Mouse (Mus musculus) embryonic facial prominence, embryonic 14.5 days (tissue): ENCODE data around the gene Ralgapa2. TPM values are rescaled to one million over a fixed set of nuclear protein-coding genes. Genes with fewer than 3 reads are reported as not detected.

Source experiments
- ATAC-seq: fragments of 200-750 bp; cut with Nextera tagmentation; 2 replicates; pipeline ENCODE4 v1.8.0; 2017; ENCODE audit warnings: low read depth, moderate number of reproducible peaks, moderate TSS enrichment
- DNase-seq: peaks from one replicate; pipeline ENCODE4 v3.0.0-alpha.2; 2015; ENCODE audit warnings: low spot score
- H3K27ac ChIP-seq: fragments of 300-500 bp; sonication (generic); replicated peaks from 2 replicates; pipeline ENCODE4 v1.5.1; 2014; ENCODE audit warnings: low read depth, mild to moderate bottlenecking, low read length, moderate library complexity
- H3K27me3 ChIP-seq: fragments of 300-500 bp; sonication (generic); replicated peaks from 2 replicates; pipeline ENCODE4 v1.6.1; 2014; ENCODE audit warnings: low read length; ENCODE audit not compliant: control insufficient read depth, insufficient read depth
- H3K36me3 ChIP-seq: fragments of 300-500 bp; sonication (generic); 2 replicates; pipeline ENCODE4 v1.6.1; 2014; ENCODE audit warnings: low read length, mixed read lengths; ENCODE audit not compliant: control insufficient read depth, insufficient read depth
- H3K4me1 ChIP-seq: fragments of 300-500 bp; sonication (generic); 2 replicates; pipeline ENCODE4 v1.6.1; 2014; ENCODE audit warnings: antibody characterized with exemption, low read length; ENCODE audit not compliant: control insufficient read depth, insufficient read depth
- H3K4me2 ChIP-seq: fragments of 300-500 bp; sonication (generic); 2 replicates; pipeline ENCODE4 v1.6.1; 2014; ENCODE audit warnings: low read depth, mild to moderate bottlenecking, low read length, moderate library complexity, mixed read lengths
- H3K4me3 ChIP-seq: fragments of 300-500 bp; sonication (generic); 2 replicates; pipeline ENCODE4 v1.5.1; 2014; ENCODE audit warnings: low read depth, mild to moderate bottlenecking, low read length
- H3K9ac ChIP-seq: fragments of 300-500 bp; sonication (generic); 2 replicates; pipeline ENCODE4 v1.6.1; 2014; ENCODE audit warnings: low read depth, mild to moderate bottlenecking, low read length, moderate library complexity, mixed read lengths
- H3K9me3 ChIP-seq: fragments of 300-500 bp; sonication (generic); 2 replicates; pipeline ENCODE4 v1.6.1; 2016; ENCODE audit warnings: low read length; ENCODE audit not compliant: control insufficient read depth
- WGBS: fragments of 180-500 bp; shearing (Covaris S2); extraction: QIAGEN DNeasy Blood & Tissue Kit; methylation state at CpG from one replicate; pipeline ENCODE4 v1.1.7; 2014; 5-methylcytosine and 5-hydroxymethylcytosine counted together
- polyA plus RNA-seq: library from polyadenylated mRNA; unstranded; fragments of >200 nt; fragmentation: Nextera tagmentation; extraction: Ambion mirVana; gene quantifications from 2 replicates; pipeline ENCODE4 v1.2.1, GENCODE M21; 2014

Ralgapa2 gene
- polyA plus RNA-seq, 1 experiment from 2014 or later = 6.3 TPM

DNA sequence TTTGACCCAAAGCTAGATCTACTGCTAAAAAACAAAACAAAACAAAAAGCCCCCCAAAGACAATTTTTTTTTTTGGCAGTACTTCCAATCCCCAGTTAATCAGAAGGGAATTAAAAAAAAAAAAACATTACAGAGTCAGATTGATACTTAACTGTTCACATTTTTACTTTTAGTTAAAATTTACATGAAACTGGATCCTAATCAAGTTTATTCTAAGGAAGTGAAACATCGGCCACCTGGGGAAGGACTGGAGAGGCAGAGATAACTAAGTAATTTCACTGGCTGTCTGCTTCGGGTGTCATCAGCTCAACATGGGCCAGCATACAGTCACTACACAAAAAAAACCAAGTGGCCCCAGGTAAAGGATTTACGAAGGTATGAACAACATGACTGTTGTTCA, 201.4 kb downstream of the Ralgapa2 start:
- H3K9ac ChIP-seq = no peak overlapping the region
- H3K27me3 ChIP-seq = no peaks in the 10 kb centered on the region
- H3K4me3 ChIP-seq = no peak overlapping the region
- no peaks in the 10 kb centered on the region; the same call in none of the 2 replicates for H3K4me1 ChIP-seq
- no peak overlapping the region for H3K4me2 ChIP-seq
- no peak overlapping the region for H3K27ac ChIP-seq
- 72% methylated on average over 3 of the region's 3 CpGs for WGBS
- DNase-seq = no peak
- H3K9me3 ChIP-seq = no peaks in the 10 kb centered on the region
- no peaks in the 10 kb centered on the region for H3K36me3 ChIP-seq
- no peak for ATAC-seq

- no peaks in the 10 kb centered on the region for H3K36me3 ChIP-seq
- ATAC-seq (peak; percentile 58; the same call in 1 of the 2 replicates), DNase-seq (peak; percentile 63)
- no peak overlapping the region for H3K4me2 ChIP-seq
- H3K27me3 ChIP-seq = no peaks in the 10 kb centered on the region
- 53% methylated on average over 6 of the region's 6 CpGs for whole genome bisulfite sequencing
- no peak overlapping the region for H3K4me3 ChIP-seq
- no peak overlapping the region for H3K27ac ChIP-seq
- no peak overlapping the region for H3K9ac ChIP-seq
- H3K4me1 ChIP-seq = no peaks in the 10 kb centered on the region; the same call in none of the 2 replicates
- no peaks in the 10 kb centered on the region for H3K9me3 ChIP-seq
These were observed 201.9 kb downstream of the Ralgapa2 start for GRCm38 (mm10) chr2:146310291-146310690.

DNA sequence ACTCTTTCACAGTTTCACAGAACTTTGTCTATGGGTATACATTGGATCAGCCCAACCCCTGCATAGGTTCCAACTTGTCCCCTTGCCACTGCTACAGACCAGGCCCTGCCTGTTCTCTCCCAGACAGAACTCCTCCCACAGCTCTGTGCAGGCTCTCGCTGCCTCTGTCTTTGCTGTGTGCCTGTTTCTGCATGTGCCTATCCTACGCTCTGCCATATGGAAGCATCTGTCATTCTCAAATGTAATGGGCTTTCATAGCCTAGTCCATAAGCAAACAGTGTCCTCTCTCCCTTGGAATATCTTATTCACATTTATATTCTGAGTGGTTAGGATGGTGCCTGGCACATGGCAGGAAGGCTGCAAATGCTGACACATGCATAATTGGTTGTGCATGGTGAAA, 202.7 kb downstream of the Ralgapa2 start:
- H3K27ac ChIP-seq = no peak overlapping the region
- no peaks in the 10 kb centered on the region; the same call in none of the 2 replicates for H3K4me1 ChIP-seq
- H3K4me2 ChIP-seq = no peak overlapping the region
- no peaks in the 10 kb centered on the region for H3K27me3 ChIP-seq
- H3K36me3 ChIP-seq = no peaks in the 10 kb centered on the region
- DNase-seq (no peak), ATAC-seq (no peak)
- WGBS = 79% methylated on average over 2 of the region's 2 CpGs
- no peaks in the 10 kb centered on the region for H3K9me3 ChIP-seq
- H3K4me3 ChIP-seq = no peak overlapping the region
- no peak overlapping the region for H3K9ac ChIP-seq

GRCm38 (mm10) chr2:146307060-146307459, 205.1 kb downstream of the Ralgapa2 start:
- Histone ChIP-seq H3K4me1 (no peaks in the 10 kb centered on the region; the same call in none of the 2 replicates), H3K4me3 (no peak overlapping the region), H3K4me2 (no peak overlapping the region), H3K36me3 (no peaks in the 10 kb centered on the region), H3K9ac (no peak overlapping the region), H3K27ac (no peak overlapping the region), H3K27me3 (no peaks in the 10 kb centered on the region), H3K9me3 (no peaks in the 10 kb centered on the region)
- 26% methylated on average over 3 of the region's 3 CpGs for WGBS
- ATAC-seq (peak; percentile 63), DNase-seq (peak; percentile 60)

DNA sequence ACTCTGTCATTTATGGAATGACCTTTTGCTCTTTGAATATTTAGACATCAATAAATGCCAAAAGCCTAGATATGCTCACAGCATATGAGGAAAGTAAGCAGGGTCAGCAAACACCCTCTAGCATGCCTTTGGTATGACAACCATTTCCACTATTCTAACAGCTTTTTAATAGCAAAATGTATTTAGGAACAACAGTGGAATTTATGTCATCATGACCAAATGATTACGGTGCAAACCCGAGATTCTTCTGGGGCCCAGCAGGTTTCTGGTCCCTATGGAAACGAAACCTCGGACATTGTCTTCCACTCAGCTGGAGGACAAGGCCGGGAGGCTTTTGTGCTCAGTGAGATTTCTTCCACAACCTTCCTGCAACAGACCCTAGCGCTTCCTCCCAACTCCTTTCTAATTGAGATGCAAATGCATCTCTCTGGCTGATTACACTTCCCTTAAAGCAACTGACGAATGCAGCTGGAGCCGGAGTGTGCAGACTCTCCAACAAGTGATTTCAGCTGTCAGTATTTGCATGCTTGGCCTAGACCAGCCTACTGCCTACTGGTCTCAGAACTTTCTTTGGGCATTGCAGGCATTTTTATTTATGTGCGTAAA, 209.9 kb downstream of the Ralgapa2 start:
- Histone ChIP-seq H3K4me1 (no peaks in the 10 kb centered on the region; the same call in none of the 2 replicates), H3K4me3 (no peak overlapping the region), H3K4me2 (no peak overlapping the region), H3K27me3 (no peaks in the 10 kb centered on the region), H3K27ac (no peak overlapping the region), H3K9ac (no peak overlapping the region), H3K9me3 (no peaks in the 10 kb centered on the region), H3K36me3 (no peaks in the 10 kb centered on the region)
- peak; percentile 54 for DNase-seq
- WGBS = 33% methylated on average over 9 of the region's 9 CpGs
- peak; percentile 21; the same call in 1 of the 2 replicates for ATAC-seq

GRCm38 (mm10) chr2:146300500-146301020, 211.6 kb downstream of the Ralgapa2 start:
- no peaks in the 10 kb centered on the region; the same call in 1 of the 2 replicates for H3K4me1 ChIP-seq
- H3K36me3 ChIP-seq = no peaks in the 10 kb centered on the region
- ATAC-seq = no peak
- H3K27ac ChIP-seq = no peak overlapping the region
- H3K4me3 ChIP-seq = no peak overlapping the region
- no peak overlapping the region for H3K4me2 ChIP-seq
- H3K9me3 ChIP-seq = no peaks in the 10 kb centered on the region
- no peak for DNase-seq
- H3K27me3 ChIP-seq = no peaks in the 10 kb centered on the region
- 55% methylated on average over 1 of the region's 1 CpGs for WGBS
- H3K9ac ChIP-seq = no peak overlapping the region

GRCm38 (mm10) chr2:146299841-146300460, 212.2 kb downstream of the Ralgapa2 start:
- Histone ChIP-seq H3K4me3 (no peak overlapping the region), H3K9ac (no peak overlapping the region), H3K4me2 (no peak overlapping the region), H3K27me3 (no peaks in the 10 kb centered on the region), H3K4me1 (no peaks in the 10 kb centered on the region; the same call in 1 of the 2 replicates), H3K9me3 (no peaks in the 10 kb centered on the region), H3K27ac (no peak overlapping the region), H3K36me3 (no peaks in the 10 kb centered on the region)
- 32% methylated on average over 3 of the region's 3 CpGs for WGBS
- peak; percentile 52 for DNase-seq
- ATAC-seq = peak; percentile 50; the same call in 1 of the 2 replicates

DNA sequence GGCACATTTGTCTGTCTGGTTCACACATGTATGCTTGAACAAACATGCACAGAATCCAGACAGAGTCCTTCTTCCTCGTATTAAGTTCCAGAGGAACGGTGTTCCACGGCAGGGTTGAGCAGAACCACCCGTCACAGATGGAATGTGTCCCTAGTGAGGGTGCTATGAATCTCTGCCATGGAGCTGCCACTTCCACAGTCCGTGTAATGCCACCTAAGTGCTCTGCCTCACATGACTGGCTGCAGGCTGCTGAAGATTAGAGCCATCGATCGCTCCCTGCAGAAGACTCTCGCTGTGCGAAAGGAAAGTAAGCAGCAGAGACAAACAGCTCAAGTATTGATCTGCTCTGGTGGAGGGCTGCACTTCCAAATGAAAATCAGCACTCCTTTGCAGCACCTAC, 218.6 kb downstream of the Ralgapa2 start:
- WGBS = 68% methylated on average over 9 of the region's 9 CpGs

More for the DNA sequence above, 218.6 kb downstream of the Ralgapa2 start:
- no peak overlapping the region for H3K27ac ChIP-seq
- peaks cover 4% of the 10 kb centered on the region; the same call in 1 of the 2 replicates for H3K4me1 ChIP-seq
- no peaks in the 10 kb centered on the region for H3K27me3 ChIP-seq
- H3K9ac ChIP-seq = no peak overlapping the region
- ATAC-seq = peak; percentile 23; the same call in 1 of the 2 replicates
- H3K9me3 ChIP-seq = no peaks in the 10 kb centered on the region
- DNase-seq = no peak
- H3K4me2 ChIP-seq = no peak overlapping the region
- H3K4me3 ChIP-seq = no peak overlapping the region
- H3K36me3 ChIP-seq = no peaks in the 10 kb centered on the region
